Mouse (Mus musculus) kidney, embryonic 16.5 days (tissue): ENCODE results near the gene Kpna3. TPM values are rescaled to one million over a fixed set of nuclear protein-coding genes. Genes with fewer than 3 reads are reported as not detected.

Experiments
- ATAC-seq: fragments of 200-750 bp; cut with Nextera tagmentation; 2 replicates; pipeline ENCODE4 v1.8.0; 2017; ENCODE audit warnings: moderate TSS enrichment; ENCODE audit not compliant: low FRiP score, low TSS enrichment
- H3K27ac ChIP-seq: fragments of 300-500 bp; sonication (generic); 2 replicates; pipeline ENCODE4 v1.5.1; 2014; ENCODE audit warnings: low read length
- H3K27me3 ChIP-seq: fragments of 300-500 bp; sonication (generic); 2 replicates; pipeline ENCODE4 v1.6.1; 2014; ENCODE audit warnings: low read length, control low read depth, mixed read lengths; ENCODE audit not compliant: insufficient read depth
- H3K36me3 ChIP-seq: fragments of 300-500 bp; sonication (generic); 2 replicates; pipeline ENCODE4 v1.6.1; 2014; ENCODE audit warnings: low read length, control low read depth, mixed read lengths; ENCODE audit not compliant: insufficient read depth
- H3K4me1 ChIP-seq: fragments of 300-500 bp; sonication (generic); 2 replicates; pipeline ENCODE4 v1.6.1; 2014; ENCODE audit warnings: low read length, control low read depth, mixed read lengths; ENCODE audit not compliant: insufficient read depth
- H3K4me2 ChIP-seq: fragments of 300-500 bp; sonication (generic); replicated peaks from 2 replicates; pipeline ENCODE4 v1.6.1; 2014; ENCODE audit warnings: low read depth, low read length
- H3K4me3 ChIP-seq: fragments of 300-500 bp; sonication (generic); 2 replicates; pipeline ENCODE4 v1.5.1; 2014; ENCODE audit warnings: mild to moderate bottlenecking, low read length
- H3K9ac ChIP-seq: fragments of 300-500 bp; sonication (generic); replicated peaks from 2 replicates; pipeline ENCODE4 v1.6.1; 2014; ENCODE audit warnings: low read length
- H3K9me3 ChIP-seq: fragments of 300-500 bp; sonication (generic); 2 replicates; pipeline ENCODE4 v1.6.1; 2016; ENCODE audit warnings: low read length, control low read depth
- WGBS: fragments of 180-500 bp; shearing (Covaris S2); extraction: QIAGEN DNeasy Blood & Tissue Kit; methylation state at CpG from one replicate; pipeline ENCODE4 v1.1.7; 2014; 5-methylcytosine and 5-hydroxymethylcytosine counted together
- polyA plus RNA-seq: library from polyadenylated mRNA; unstranded; fragments of >200 nt; fragmentation: Nextera tagmentation; extraction: Ambion mirVana; gene quantifications from 2 replicates; pipeline ENCODE4 v1.2.1, GENCODE M21; 2015

Gene Kpna3
- polyA plus RNA-seq, 1 experiment from 2014 or later: 46.2 TPM

- H3K27ac ChIP-seq: no peak overlapping the region
- no peaks in the 10 kb centered on the region for H3K27me3 ChIP-seq
- no peak overlapping the region for H3K4me2 ChIP-seq
- no peaks in the 10 kb centered on the region for H3K9me3 ChIP-seq
- no peak overlapping the region for H3K9ac ChIP-seq
- WGBS: 96% methylated on average over 3 of the region's 3 CpGs
- no peak for ATAC-seq
- H3K4me3 ChIP-seq: no peak overlapping the region
- H3K36me3 ChIP-seq: peaks cover 3% of the 10 kb centered on the region
- 0 out of 2 replicates have a peak, but pooled peaks cover 2% of the 10 kb centered on the region for H3K4me1 ChIP-seq
Observed at GRCm38 (mm10) chr14:61407055-61407454, 32.6 kb downstream of the Kpna3 start.

GRCm38 (mm10) chr14:61405761-61406160, 33.9 kb downstream of the Kpna3 start:
- ATAC-seq: no peak
- Histone ChIP-seq H3K9me3 (no peaks in the 10 kb centered on the region), H3K36me3 (peaks cover 7% of the 10 kb centered on the region), H3K27ac (no peak overlapping the region), H3K9ac (no peak overlapping the region), H3K4me2 (no peak overlapping the region), H3K4me1 (no peaks in the 10 kb centered on the region), H3K27me3 (no peaks in the 10 kb centered on the region), H3K4me3 (no peak overlapping the region)

GRCm38 (mm10) chr14:61404941-61405340, 34.7 kb downstream of the Kpna3 start:
- H3K27me3 ChIP-seq: no peaks in the 10 kb centered on the region
- no peaks in the 10 kb centered on the region for H3K4me1 ChIP-seq
- no peak overlapping the region for H3K9ac ChIP-seq
- WGBS: 81% methylated on average over 3 of the region's 3 CpGs
- no peak for ATAC-seq
- H3K9me3 ChIP-seq: no peaks in the 10 kb centered on the region
- peaks cover 7% of the 10 kb centered on the region for H3K36me3 ChIP-seq
- H3K4me2 ChIP-seq: no peak overlapping the region
- H3K27ac ChIP-seq: no peak overlapping the region
- no peak overlapping the region for H3K4me3 ChIP-seq

- Histone ChIP-seq H3K4me1 (no peaks in the 10 kb centered on the region), H3K4me2 (no peak overlapping the region), H3K9me3 (no peaks in the 10 kb centered on the region), H3K36me3 (peaks cover 15% of the 10 kb centered on the region; the same call in 1 of the 2 replicates), H3K4me3 (no peak overlapping the region), H3K27me3 (no peaks in the 10 kb centered on the region), H3K27ac (no peak overlapping the region), H3K9ac (no peak overlapping the region)
- WGBS: 81% methylated on average over 6 of the region's 6 CpGs
- ATAC-seq: no peak
Observed at GRCm38 (mm10) chr14:61394745-61395144, 44.9 kb downstream of the Kpna3 start.

- WGBS: 87% methylated on average over 3 of the region's 3 CpGs
- Histone ChIP-seq H3K36me3 (peaks cover 14% of the 10 kb centered on the region; the same call in 1 of the 2 replicates), H3K27ac (no peak overlapping the region), H3K4me1 (no peaks in the 10 kb centered on the region), H3K9me3 (no peaks in the 10 kb centered on the region), H3K9ac (no peak overlapping the region), H3K27me3 (no peaks in the 10 kb centered on the region), H3K4me2 (no peak overlapping the region), H3K4me3 (no peak overlapping the region)
- no peak for ATAC-seq
Observed at GRCm38 (mm10) chr14:61390586-61390985, 49.1 kb downstream of the Kpna3 start.

- 97% methylated on average over 2 of the region's 2 CpGs for WGBS
- Histone ChIP-seq H3K4me3 (no peak overlapping the region), H3K4me1 (no peaks in the 10 kb centered on the region), H3K36me3 (peaks cover 20% of the 10 kb centered on the region), H3K27me3 (no peaks in the 10 kb centered on the region), H3K9ac (no peak overlapping the region), H3K4me2 (no peak overlapping the region), H3K27ac (no peak overlapping the region), H3K9me3 (no peaks in the 10 kb centered on the region)
- ATAC-seq: no peak
Observed at GRCm38 (mm10) chr14:61367290-61367689, 72.4 kb downstream of the Kpna3 start.

- WGBS: 90% methylated on average over 3 of the region's 3 CpGs
- peaks cover 7% of the 10 kb centered on the region; the same call in 1 of the 2 replicates for H3K36me3 ChIP-seq
- no peak overlapping the region for H3K27ac ChIP-seq
- no peaks in the 10 kb centered on the region for H3K4me1 ChIP-seq
- no peaks in the 10 kb centered on the region for H3K27me3 ChIP-seq
- no peak overlapping the region for H3K9ac ChIP-seq
- ATAC-seq: no peak
- H3K4me3 ChIP-seq: no peak overlapping the region
- H3K9me3 ChIP-seq: no peaks in the 10 kb centered on the region
- no peak overlapping the region for H3K4me2 ChIP-seq
Observed at GRCm38 (mm10) chr14:61364656-61365055, 75.0 kb downstream of the Kpna3 start.

- H3K27ac ChIP-seq: no peak overlapping the region
- no peaks in the 10 kb centered on the region for H3K27me3 ChIP-seq
- H3K4me2 ChIP-seq: no peak overlapping the region
- peaks cover 4% of the 10 kb centered on the region; the same call in 1 of the 2 replicates for H3K36me3 ChIP-seq
- no peak for ATAC-seq
- H3K4me1 ChIP-seq: no peaks in the 10 kb centered on the region
- no peaks in the 10 kb centered on the region for H3K9me3 ChIP-seq
- 97% methylated on average over 2 of the region's 2 CpGs for WGBS
- no peak overlapping the region for H3K4me3 ChIP-seq
- H3K9ac ChIP-seq: no peak overlapping the region
Observed at GRCm38 (mm10) chr14:61363734-61364133, 75.9 kb downstream of the Kpna3 start.

GRCm38 (mm10) chr14:61362268-61362667, 77.4 kb downstream of the Kpna3 start:
- Histone ChIP-seq H3K4me1 (no peaks in the 10 kb centered on the region), H3K36me3 (peaks cover 2% of the 10 kb centered on the region; the same call in 1 of the 2 replicates), H3K4me3 (no peak overlapping the region), H3K27me3 (no peaks in the 10 kb centered on the region), H3K27ac (no peak overlapping the region), H3K9me3 (no peaks in the 10 kb centered on the region), H3K9ac (no peak overlapping the region), H3K4me2 (no peak overlapping the region)
- ATAC-seq: no peak
- 96% methylated on average over 2 of the region's 2 CpGs for WGBS

- H3K9ac ChIP-seq: no peak overlapping the region
- H3K27ac ChIP-seq: no peak overlapping the region
- no peaks in the 10 kb centered on the region for H3K4me1 ChIP-seq
- H3K4me3 ChIP-seq: no peak overlapping the region
- H3K9me3 ChIP-seq: no peaks in the 10 kb centered on the region
- no peak for ATAC-seq
- no peaks in the 10 kb centered on the region for H3K27me3 ChIP-seq
- no peaks in the 10 kb centered on the region for H3K36me3 ChIP-seq
- peak overlapping the region; percentile 60 for H3K4me2 ChIP-seq
- 38% methylated on average over 3 of the region's 3 CpGs for WGBS
Observed at GRCm38 (mm10) chr14:61360981-61361511, 78.6 kb downstream of the Kpna3 start.
